Comparison of ENCODE assay signal across 19 mouse cellular contexts in genomic region chr3:35353920-35354319, GRCm38 (mm10).
A peak's percentile ranks its signal among the peaks of the same experiment; 100 is the strongest.
DNase-seq lines count a peak whose midpoint lies in the region; ATAC-seq lines count a peak whose summit lies in the region.
"Had no signal": no experiment of that assay in that cellular context is flagged by ENCODE, and none has a peak within 500 bp of the region (broad histone marks: within the 10 kb centered on the region; RNA-seq: fewer than 3 reads in every experiment).

No protein-coding gene starts in this region.

- no peak for ATAC-seq in intestine, embryonic 14.5 days (replicated peaks; ENCODE audit: low FRiP score, low TSS enrichment, low read depth)
- ATAC-seq in intestine, embryonic 16.5 days: no peak
- ATAC-seq in midbrain, embryonic 13.5 days: peak; percentile 63; the same call in 1 of the 2 replicates
- ATAC-seq in megakaryocyte progenitor cell, adult 5-6 weeks (replicated peaks; ENCODE audit: poor library complexity): no peak
- ATAC-seq: lung, postnatal 0 days had no signal

- peak; percentile 7 for DNase-seq in intestine, embryonic 14.5 days (ENCODE audit: low spot score)
- DNase-seq in forebrain, embryonic 10.5 days (ENCODE audit: extremely low spot score, low spot score): peak; percentile 11
- no peak for DNase-seq in hindbrain, embryonic 10.5 days (ENCODE audit: low spot score)
- DNase-seq in spleen, adult 12 weeks (ENCODE audit: low spot score): no peak
- no peak for DNase-seq in adrenal gland, postnatal 10 days
- DNase-seq: cerebellum, adult 18-20 months; gastrocnemius, postnatal 10 days; kidney, adult 18-20 months; layer of hippocampus, postnatal 36 days; liver, embryonic 13.5 days; retina, postnatal 1 day; spleen, adult 18-20 months had no signal

- no peaks in the 10 kb centered on the region for H3K9me3 ChIP-seq in intestine, embryonic 14.5 days (ENCODE audit: control insufficient read depth, low read length)
- no peaks in the 10 kb centered on the region for H3K9me3 ChIP-seq in intestine, embryonic 16.5 days (ENCODE audit: control insufficient read depth, low read length)
- H3K9me3 ChIP-seq in forebrain, embryonic 10.5 days: no peaks in the 10 kb centered on the region
- 0 out of 2 replicates have a peak, but pooled peaks cover 3% of the 10 kb centered on the region for H3K9me3 ChIP-seq in hindbrain, embryonic 10.5 days
- no peaks in the 10 kb centered on the region for H3K9me3 ChIP-seq in midbrain, embryonic 13.5 days
- H3K9me3 ChIP-seq: embryonic facial prominence, embryonic 15.5 days; liver, embryonic 13.5 days; stomach, embryonic 15.5 days had no signal

- H3K27ac ChIP-seq in intestine, embryonic 14.5 days (ENCODE audit: low read depth): no peak overlapping the region
- H3K27ac ChIP-seq in intestine, embryonic 16.5 days (ENCODE audit: low read length): no peak overlapping the region
- no peak overlapping the region for H3K27ac ChIP-seq in forebrain, embryonic 10.5 days
- peak overlapping the region; percentile 23; the same call in 1 of the 2 replicates for H3K27ac ChIP-seq in hindbrain, embryonic 10.5 days
- H3K27ac ChIP-seq in midbrain, embryonic 13.5 days: no peak overlapping the region
- H3K27ac ChIP-seq: embryonic facial prominence, embryonic 15.5 days; liver, embryonic 13.5 days; stomach, embryonic 15.5 days had no signal

- no peak overlapping the region for H3K4me3 ChIP-seq in intestine, embryonic 14.5 days (ENCODE audit: low read depth, low read length)
- H3K4me3 ChIP-seq in intestine, embryonic 16.5 days (ENCODE audit: low read length): no peak overlapping the region
- no peak overlapping the region for H3K4me3 ChIP-seq in forebrain, embryonic 10.5 days
- no peak overlapping the region for H3K4me3 ChIP-seq in hindbrain, embryonic 10.5 days
- H3K4me3 ChIP-seq in midbrain, embryonic 13.5 days (replicated peaks): no peak overlapping the region
- H3K4me3 ChIP-seq: embryonic facial prominence, embryonic 15.5 days; liver, embryonic 13.5 days; megakaryocyte, embryonic 14.5 days; stomach, embryonic 15.5 days had no signal

- no peaks in the 10 kb centered on the region for H3K27me3 ChIP-seq in intestine, embryonic 14.5 days (replicated peaks; ENCODE audit: control insufficient read depth, insufficient read depth, low read length)
- H3K27me3 ChIP-seq in intestine, embryonic 16.5 days (replicated peaks; ENCODE audit: control insufficient read depth, insufficient read depth, low read length): no peaks in the 10 kb centered on the region
- H3K27me3 ChIP-seq in forebrain, embryonic 10.5 days (ENCODE audit: poor library complexity, severe bottlenecking): no peaks in the 10 kb centered on the region
- no peaks in the 10 kb centered on the region for H3K27me3 ChIP-seq in hindbrain, embryonic 10.5 days (ENCODE audit: insufficient read depth, poor library complexity, severe bottlenecking)
- peaks cover 2% of the 10 kb centered on the region; the same call in 1 of the 2 replicates for H3K27me3 ChIP-seq in midbrain, embryonic 13.5 days
- H3K27me3 ChIP-seq: embryonic facial prominence, embryonic 15.5 days; liver, embryonic 13.5 days; megakaryocyte, embryonic 14.5 days; stomach, embryonic 15.5 days had no signal

- H3K36me3 ChIP-seq in intestine, embryonic 14.5 days (ENCODE audit: control insufficient read depth, insufficient read depth, low read length): no peaks in the 10 kb centered on the region
- H3K36me3 ChIP-seq in intestine, embryonic 16.5 days (ENCODE audit: control insufficient read depth, insufficient read depth, low read length): no peaks in the 10 kb centered on the region
- H3K36me3 ChIP-seq in forebrain, embryonic 10.5 days (replicated peaks): no peaks in the 10 kb centered on the region
- no peaks in the 10 kb centered on the region for H3K36me3 ChIP-seq in hindbrain, embryonic 10.5 days
- no peaks in the 10 kb centered on the region for H3K36me3 ChIP-seq in midbrain, embryonic 13.5 days
- H3K36me3 ChIP-seq: embryonic facial prominence, embryonic 15.5 days; liver, embryonic 13.5 days; stomach, embryonic 15.5 days had no signal

- H3K9ac ChIP-seq in intestine, embryonic 14.5 days (ENCODE audit: low read length): no peak overlapping the region
- H3K9ac ChIP-seq in intestine, embryonic 16.5 days (ENCODE audit: low read depth, low read length): no peak overlapping the region
- no peak overlapping the region for H3K9ac ChIP-seq in midbrain, embryonic 13.5 days (replicated peaks)
- H3K9ac ChIP-seq: embryonic facial prominence, embryonic 15.5 days; liver, embryonic 13.5 days; stomach, embryonic 15.5 days had no signal

- WGBS in intestine, embryonic 14.5 days: 59% methylated on average over 7 of the region's 7 CpGs
- WGBS in intestine, embryonic 16.5 days: 59% methylated on average over 7 of the region's 7 CpGs
- 83% methylated on average over 7 of the region's 7 CpGs for WGBS in forebrain, embryonic 10.5 days
- 79% methylated on average over 7 of the region's 7 CpGs for WGBS in hindbrain, embryonic 10.5 days
- 75% methylated on average over 7 of the region's 7 CpGs for WGBS in midbrain, embryonic 13.5 days

- H3K4me1 ChIP-seq in intestine, embryonic 14.5 days (replicated peaks; ENCODE audit: control insufficient read depth, insufficient read depth, low read length): no peaks in the 10 kb centered on the region
- H3K4me1 ChIP-seq in intestine, embryonic 16.5 days (ENCODE audit: control insufficient read depth, insufficient read depth, low read length): no peaks in the 10 kb centered on the region
- peaks cover 45% of the 10 kb centered on the region for H3K4me1 ChIP-seq in forebrain, embryonic 10.5 days
- H3K4me1 ChIP-seq in hindbrain, embryonic 10.5 days (replicated peaks): peaks cover 16% of the 10 kb centered on the region
- H3K4me1 ChIP-seq in midbrain, embryonic 13.5 days (replicated peaks): peaks cover 10% of the 10 kb centered on the region
- H3K4me1 ChIP-seq: embryonic facial prominence, embryonic 15.5 days; liver, embryonic 13.5 days; megakaryocyte, embryonic 14.5 days; stomach, embryonic 15.5 days had no signal

- no peak overlapping the region for H3K4me2 ChIP-seq in intestine, embryonic 14.5 days (ENCODE audit: low read length)
- no peak overlapping the region for H3K4me2 ChIP-seq in intestine, embryonic 16.5 days (ENCODE audit: low read depth, low read length)
- H3K4me2 ChIP-seq in midbrain, embryonic 13.5 days (replicated peaks): no peak overlapping the region
- H3K4me2 ChIP-seq: embryonic facial prominence, embryonic 15.5 days; liver, embryonic 13.5 days; stomach, embryonic 15.5 days had no signal

Comparison
In these comparisons a context has a peak if more than half of its experiments do, and no peak if none do; other contexts are left out.
1. DNase-seq: peak in intestine, embryonic 14.5 days (single experiment) and forebrain, embryonic 10.5 days (single experiment); none in hindbrain, embryonic 10.5 days (single experiment), spleen, adult 12 weeks (single experiment) and adrenal gland, postnatal 10 days (single experiment).